Mouse (Mus musculus) spleen, adult 2 months (tissue): ENCODE data around the gene Sel1l3. TPM values are rescaled to one million over a fixed set of nuclear protein-coding genes. Genes with fewer than 3 reads are reported as not detected.

Source experiments
- DNase-seq, 2 experiments: peaks; one replicate each; pipeline versions ENCODE4 v3.0.0 to v3.0.0-alpha.2; 2012 to 2021; ENCODE audit warnings: low spot score in 2 of 2, low read depth in 1 of 2
- H3K27ac ChIP-seq: fragments of 200-500 bp; 2 replicates; pipeline ENCODE4 v1.5.1; 2012; ENCODE audit warnings: low read length, inconsistent platforms; ENCODE audit not compliant: insufficient read depth
- H3K27me3 ChIP-seq: fragments of 200-500 bp; 2 replicates; pipeline ENCODE4 v1.6.1; 2012; ENCODE audit warnings: mild to moderate bottlenecking, moderate library complexity, low read length, inconsistent platforms; ENCODE audit not compliant: control insufficient read depth, insufficient read depth
- H3K36me3 ChIP-seq: fragments of 200-500 bp; 2 replicates; pipeline ENCODE4 v1.6.1; 2012; ENCODE audit warnings: mild to moderate bottlenecking, low read length, inconsistent platforms; ENCODE audit not compliant: control insufficient read depth, insufficient read depth
- H3K4me1 ChIP-seq: fragments of 200-500 bp; 2 replicates; pipeline ENCODE4 v1.6.1; 2011; ENCODE audit warnings: inconsistent platforms; ENCODE audit not compliant: control insufficient read depth, insufficient read depth, insufficient read length
- H3K4me3 ChIP-seq: fragments of 200-500 bp; 2 replicates; pipeline ENCODE4 v1.5.1; 2011; ENCODE audit warnings: mild to moderate bottlenecking, inconsistent platforms; ENCODE audit not compliant: insufficient read depth, insufficient read length; ENCODE audit errors: extremely low read depth
- CTCF ChIP-seq: fragments of 200-500 bp; IDR thresholded peaks from 2 replicates; pipeline ENCODE4 v1.5.1; 2011; ENCODE audit warnings: mild to moderate bottlenecking, inconsistent platforms; ENCODE audit not compliant: insufficient read depth, insufficient read length, insufficient replicate concordance; ENCODE audit errors: extremely low read depth
- POLR2A ChIP-seq: fragments of 200-500 bp; IDR thresholded peaks from 2 replicates; pipeline ENCODE4 v1.6.1; 2011; ENCODE audit warnings: low read depth, low read length, inconsistent platforms
- WGBS: fragments of 180-500 bp; shearing (Covaris S2); methylation state at CpG from one replicate; pipeline ENCODE4 v1.1.7; 2018; 5-methylcytosine and 5-hydroxymethylcytosine counted together
- polyA plus RNA-seq: library from polyadenylated mRNA; depleted of rRNA; stranded (reverse); fragments of >200 nt; gene quantifications from 2 replicates; pipeline ENCODE4 v1.2.3, GENCODE M21; 2012

Sel1l3 gene
- polyA plus RNA-seq, 1 experiment, result 0.67 TPM

GRCm38 (mm10) chr5:53248499-53248898 lies 34.8 kb upstream of the Sel1l3 start:
- H3K27me3 ChIP-seq, result no peaks in the 10 kb centered on the region
- TF ChIP-seq CTCF (no peak), POLR2A (no peak)
- no peak for DNase-seq
- WGBS, result 92% methylated on average over 11 of the region's 11 CpGs
- H3K27ac ChIP-seq, result no peak overlapping the region
- no peaks in the 10 kb centered on the region for H3K4me1 ChIP-seq
- no peaks in the 10 kb centered on the region for H3K36me3 ChIP-seq
- no peak overlapping the region for H3K4me3 ChIP-seq

DNA sequence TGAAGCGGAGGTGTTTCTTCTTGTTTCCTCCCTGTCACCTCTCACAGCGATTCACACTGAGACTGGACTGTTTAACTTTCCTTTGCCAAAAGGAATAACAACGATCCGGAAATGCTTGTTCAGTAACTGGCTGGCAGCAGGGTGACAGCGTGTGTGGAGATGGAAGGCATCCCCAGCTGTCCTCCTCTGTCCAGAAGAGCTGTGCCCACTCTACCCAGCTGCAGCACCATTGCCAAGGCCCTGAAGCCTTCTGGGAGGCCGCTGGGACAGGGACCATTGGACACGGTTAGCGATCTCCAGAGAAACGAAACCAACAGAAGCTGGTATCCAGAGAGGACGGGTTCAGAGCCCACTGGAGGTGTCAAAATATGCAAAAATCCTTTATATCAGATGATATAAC lies 30.2 kb upstream of the Sel1l3 start:
- no peak for DNase-seq
- TF ChIP-seq POLR2A (no peak), CTCF (no peak)
- no peaks in the 10 kb centered on the region for H3K27me3 ChIP-seq
- no peak overlapping the region for H3K27ac ChIP-seq
- H3K4me3 ChIP-seq, result no peak overlapping the region
- H3K36me3 ChIP-seq, result no peaks in the 10 kb centered on the region
- H3K4me1 ChIP-seq, result no peaks in the 10 kb centered on the region; the same call in 1 of the 2 replicates
- WGBS, result 76% methylated on average over 10 of the region's 10 CpGs

GRCm38 (mm10) chr5:53242865-53243499 lies 29.3 kb upstream of the Sel1l3 start:
- TF ChIP-seq CTCF (no peak), POLR2A (no peak)
- no peak overlapping the region for H3K4me3 ChIP-seq
- WGBS, result 93% methylated on average over 7 of the region's 7 CpGs
- DNase-seq, result no peak
- no peaks in the 10 kb centered on the region for H3K36me3 ChIP-seq
- H3K27me3 ChIP-seq, result no peaks in the 10 kb centered on the region
- no peak overlapping the region for H3K27ac ChIP-seq
- no peaks in the 10 kb centered on the region; the same call in 1 of the 2 replicates for H3K4me1 ChIP-seq

DNA sequence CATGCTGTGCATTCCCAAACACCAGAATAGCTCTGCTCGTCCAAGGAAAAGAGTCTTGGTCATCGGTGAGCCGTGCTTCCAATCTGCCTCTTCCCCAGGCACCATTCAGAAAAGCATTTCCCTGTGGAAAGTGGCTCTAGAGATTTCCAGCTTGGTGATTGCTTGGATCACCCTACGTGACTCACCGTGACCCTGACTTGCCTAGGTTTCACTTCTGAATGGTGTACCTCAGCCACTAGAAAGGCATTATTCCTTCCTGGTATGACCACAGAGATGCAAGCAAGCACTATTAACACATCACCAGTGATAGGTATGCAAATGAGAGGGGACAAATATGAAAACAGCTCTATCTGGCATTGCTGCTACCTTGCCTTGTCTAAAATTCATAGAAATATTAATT lies 28.2 kb upstream of the Sel1l3 start:
- H3K4me1 ChIP-seq, result no peaks in the 10 kb centered on the region; the same call in 1 of the 2 replicates
- H3K27ac ChIP-seq, result no peak overlapping the region
- no peaks in the 10 kb centered on the region for H3K36me3 ChIP-seq
- no peak overlapping the region for H3K4me3 ChIP-seq
- no peak for TF ChIP-seq CTCF
- TF ChIP-seq POLR2A, result no peak
- DNase-seq, result no peak
- WGBS, result 77% methylated on average over 5 of the region's 5 CpGs
- no peaks in the 10 kb centered on the region for H3K27me3 ChIP-seq

DNA sequence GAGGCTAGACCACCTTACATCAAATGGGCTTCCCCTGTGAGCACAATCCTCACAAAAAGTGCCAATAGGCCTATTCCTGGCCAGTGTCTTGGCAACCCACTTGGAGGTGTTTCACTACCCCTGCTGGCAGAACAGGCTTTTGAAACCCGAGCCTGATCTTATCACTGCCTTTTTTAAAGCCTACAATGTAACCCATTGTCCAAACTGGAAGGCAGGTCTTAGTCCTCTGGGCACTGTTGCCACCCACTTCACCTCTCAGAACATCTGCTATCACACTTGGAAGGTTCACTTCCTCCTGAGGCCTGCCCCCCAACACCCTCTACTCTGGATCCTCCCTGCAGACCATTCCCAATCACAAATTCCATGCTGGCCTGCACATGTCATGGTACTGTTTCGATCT lies 27.4 kb upstream of the Sel1l3 start:
- H3K27me3 ChIP-seq, result no peaks in the 10 kb centered on the region
- no peak overlapping the region for H3K4me3 ChIP-seq
- 62% methylated on average over 2 of the region's 2 CpGs for WGBS
- no peak for DNase-seq
- H3K36me3 ChIP-seq, result no peaks in the 10 kb centered on the region
- TF ChIP-seq CTCF (no peak), POLR2A (no peak)
- no peaks in the 10 kb centered on the region; the same call in 1 of the 2 replicates for H3K4me1 ChIP-seq
- H3K27ac ChIP-seq, result no peak overlapping the region

DNA sequence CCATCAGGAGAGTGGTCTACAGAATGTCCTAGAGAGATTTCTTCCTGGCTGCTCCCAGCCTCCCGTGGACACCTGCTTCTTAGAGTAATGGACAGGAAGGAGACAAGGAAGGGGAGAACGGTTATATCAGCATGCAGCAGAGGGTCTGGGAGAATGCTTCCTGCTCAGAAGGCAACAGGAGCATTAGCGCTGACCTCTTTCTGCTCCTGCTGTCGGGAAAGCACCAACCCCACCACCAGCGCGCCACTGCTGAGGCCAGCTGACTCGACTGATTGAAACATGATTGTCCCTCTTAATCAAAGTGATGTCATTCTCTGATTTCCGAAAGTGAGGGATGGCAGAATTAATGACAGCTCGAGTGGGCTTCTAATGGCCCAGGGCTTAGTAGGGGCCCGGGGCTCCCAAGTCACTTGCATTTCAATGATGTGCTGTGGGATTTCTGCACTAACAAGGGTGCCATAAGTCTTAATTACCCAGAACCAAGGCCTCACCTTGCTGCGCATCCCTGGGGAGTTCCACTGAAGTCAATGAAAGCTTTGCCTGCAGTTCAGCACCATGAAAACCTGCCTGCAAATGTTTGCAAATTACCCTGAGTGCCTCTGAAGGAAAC lies 26.2 kb upstream of the Sel1l3 start:
- no peak for DNase-seq
- Histone ChIP-seq H3K4me1 (no peaks in the 10 kb centered on the region; the same call in 1 of the 2 replicates), H3K4me3 (no peak overlapping the region), H3K27ac (no peak overlapping the region), H3K36me3 (no peaks in the 10 kb centered on the region), H3K27me3 (no peaks in the 10 kb centered on the region)
- TF ChIP-seq CTCF, result no peak
- TF ChIP-seq POLR2A, result no peak
- 73% methylated on average over 11 of the region's 11 CpGs for WGBS

GRCm38 (mm10) chr5:53239189-53239588 lies 25.5 kb upstream of the Sel1l3 start:
- no peak overlapping the region for H3K27ac ChIP-seq
- no peaks in the 10 kb centered on the region for H3K27me3 ChIP-seq
- H3K4me1 ChIP-seq, result no peaks in the 10 kb centered on the region; the same call in 1 of the 2 replicates
- no peak overlapping the region for H3K4me3 ChIP-seq
- WGBS, result 95% methylated on average over 7 of the region's 7 CpGs
- no peak for TF ChIP-seq CTCF
- TF ChIP-seq POLR2A, result no peak
- no peaks in the 10 kb centered on the region for H3K36me3 ChIP-seq
- no peak for DNase-seq
